Mouse (Mus musculus): Measurements from ENCODE around the gene Smbd1.

GRCm38 (mm10) chr16:32822881-32823280, 12.6 kb upstream of the Smbd1 start:
- TF ChIP-seq CTCF (IDR thresholded peaks at IDR 0.05; ENCODE audit: control insufficient read depth, insufficient read depth, insufficient read length), result no peak
- TF ChIP-seq FOSL1 (IDR thresholded peaks at IDR 0.05; ENCODE audit: insufficient read depth, low read length, poor library complexity, severe bottlenecking), result no peak
- no peak for TF ChIP-seq CEBPB (IDR thresholded peaks at IDR 0.05; ENCODE audit: low read depth)
- no peak for TF ChIP-seq USF1 (IDR thresholded peaks at IDR 0.05; ENCODE audit: low read depth)
- no peak for TF ChIP-seq MAX (IDR thresholded peaks at IDR 0.05)
- TF ChIP-seq MYOG (IDR thresholded peaks at IDR 0.05; ENCODE audit: control insufficient read depth, extremely low read depth, insufficient read length), result no peak
- TF ChIP-seq MYOD1 (IDR thresholded peaks at IDR 0.05; ENCODE audit: control insufficient read depth, insufficient read length, low read depth), result no peak

All from C2C12 (cell line).